Mouse (Mus musculus): Measurements from ENCODE around the gene Cog1. TPM values are rescaled to one million over a fixed set of nuclear protein-coding genes. Genes with fewer than 3 reads are reported as not detected.

Cog1 gene
- polyA plus RNA-seq, 1 experiment from 2014 or later: 14.9 TPM

- Histone ChIP-seq H3K9me3 (replicated peaks) (no peaks in the 10 kb centered on the region), H3K36me3 (replicated peaks) (peaks cover 21% of the 10 kb centered on the region), H3K27ac (replicated peaks) (peak overlapping the region; percentile 98), H3K9ac (peak overlapping the region; percentile 98), H3K4me1 (replicated peaks) (peaks cover 69% of the 10 kb centered on the region), H3K4me2 (peak overlapping the region; percentile 83), H3K27me3 (no peaks in the 10 kb centered on the region), H3K4me3 (replicated peaks) (peak overlapping the region; percentile 97)
- ATAC-seq (ENCODE audit: insufficient read depth): peak; percentile 67
- 4% methylated on average over 38 of the region's 38 CpGs for WGBS (ENCODE audit: insufficient replicate concordance)
Measured at GRCm38 (mm10) chr11:113682897-113683626, 34.1 kb downstream of the Cog1 start.

- Histone ChIP-seq H3K36me3 (replicated peaks) (peaks cover 21% of the 10 kb centered on the region), H3K9ac (peak overlapping the region; percentile 98), H3K4me1 (replicated peaks) (peaks cover 63% of the 10 kb centered on the region), H3K27me3 (no peaks in the 10 kb centered on the region), H3K4me3 (replicated peaks) (peak overlapping the region; percentile 97), H3K9me3 (replicated peaks) (no peaks in the 10 kb centered on the region), H3K27ac (replicated peaks) (peak overlapping the region; percentile 98), H3K4me2 (peak overlapping the region; percentile 83)
- no peak; the same call in 1 of the 2 replicates for ATAC-seq (ENCODE audit: insufficient read depth)
- under 1% methylated on average over 34 of the region's 38 CpGs for WGBS (ENCODE audit: insufficient replicate concordance)
Measured at GRCm38 (mm10) chr11:113683627-113683956, 34.6 kb downstream of the Cog1 start.

GRCm38 (mm10) chr11:113683957-113684706 is 35.2 kb downstream of the Cog1 start, which contains the start of the genes Fam104a and D11Wsu47e:
Gene Fam104a, minus strand, starts transcription at chr11:113684155.
Gene D11Wsu47e, plus strand, starts transcription at chr11:113684412.
- Histone ChIP-seq H3K4me3 (replicated peaks) (peak within 1 kb of the TSS; percentile 97), H3K27me3 (no peaks in the 10 kb centered on the region), H3K9me3 (replicated peaks) (no peaks in the 10 kb centered on the region), H3K4me2 (peak within 1 kb of the TSS; percentile 83), H3K36me3 (replicated peaks) (peaks cover 23% of the 10 kb centered on the region), H3K4me1 (replicated peaks) (peaks cover 60% of the 10 kb centered on the region), H3K9ac (peak within 1 kb of the TSS; percentile 98), H3K27ac (replicated peaks) (peak within 1 kb of the TSS; percentile 98)
- WGBS (ENCODE audit: insufficient replicate concordance): under 1% methylated on average over 73 of the region's 73 CpGs
- peak; percentile 82 for ATAC-seq (ENCODE audit: insufficient read depth)

GRCm38 (mm10) chr11:113684707-113685426 is 35.9 kb downstream of the Cog1 start:
- WGBS (ENCODE audit: insufficient replicate concordance): 38% methylated on average over 25 of the region's 25 CpGs
- no peaks in the 10 kb centered on the region for H3K27me3 ChIP-seq
- peaks cover 27% of the 10 kb centered on the region for H3K36me3 ChIP-seq (replicated peaks)
- H3K27ac ChIP-seq (replicated peaks): peak overlapping the region; percentile 98
- no peaks in the 10 kb centered on the region for H3K9me3 ChIP-seq (replicated peaks)
- no peak for ATAC-seq (ENCODE audit: insufficient read depth)
- peaks cover 52% of the 10 kb centered on the region for H3K4me1 ChIP-seq (replicated peaks)
- H3K4me3 ChIP-seq (replicated peaks): peak overlapping the region; percentile 97
- peak overlapping the region; percentile 98 for H3K9ac ChIP-seq
- peak overlapping the region; percentile 83 for H3K4me2 ChIP-seq

GRCm38 (mm10) chr11:113687031-113687430 is 38.1 kb downstream of the Cog1 start:
- no peak for ATAC-seq (ENCODE audit: insufficient read depth)
- 86% methylated on average over 2 of the region's 2 CpGs for WGBS (ENCODE audit: insufficient replicate concordance)

GRCm38 (mm10) chr11:113690506-113690905 is 41.5 kb downstream of the Cog1 start:
- H3K9me3 ChIP-seq (replicated peaks): no peaks in the 10 kb centered on the region
- H3K27ac ChIP-seq (replicated peaks): no peak overlapping the region
- no peaks in the 10 kb centered on the region for H3K27me3 ChIP-seq
- no peak for ATAC-seq (ENCODE audit: insufficient read depth)
- no peak overlapping the region for H3K4me3 ChIP-seq (replicated peaks)
- no peak overlapping the region for H3K4me2 ChIP-seq
- 84% methylated on average over 12 of the region's 12 CpGs for WGBS (ENCODE audit: insufficient replicate concordance)
- H3K4me1 ChIP-seq (replicated peaks): peaks cover 15% of the 10 kb centered on the region
- H3K9ac ChIP-seq: no peak overlapping the region
- H3K36me3 ChIP-seq (replicated peaks): peaks cover 59% of the 10 kb centered on the region

More at GRCm38 (mm10) chr11:113687031-113687430, 38.1 kb downstream of the Cog1 start:
- H3K36me3 ChIP-seq (replicated peaks): peaks cover 41% of the 10 kb centered on the region
- no peak overlapping the region for H3K4me2 ChIP-seq
- H3K4me1 ChIP-seq (replicated peaks): peaks cover 32% of the 10 kb centered on the region
- no peak overlapping the region for H3K9ac ChIP-seq
- H3K4me3 ChIP-seq (replicated peaks): no peak overlapping the region
- no peak overlapping the region for H3K27ac ChIP-seq (replicated peaks)
- no peaks in the 10 kb centered on the region for H3K27me3 ChIP-seq
- H3K9me3 ChIP-seq (replicated peaks): no peaks in the 10 kb centered on the region

GRCm38 (mm10) chr11:113691318-113691717 is 42.3 kb downstream of the Cog1 start:
- no peak overlapping the region for H3K27ac ChIP-seq (replicated peaks)
- peaks cover 8% of the 10 kb centered on the region for H3K4me1 ChIP-seq (replicated peaks)
- no peaks in the 10 kb centered on the region for H3K27me3 ChIP-seq
- whole genome bisulfite sequencing (ENCODE audit: insufficient replicate concordance): 70% methylated on average over 5 of the region's 5 CpGs
- H3K9me3 ChIP-seq (replicated peaks): no peaks in the 10 kb centered on the region
- no peak overlapping the region for H3K4me3 ChIP-seq (replicated peaks)
- no peak overlapping the region for H3K9ac ChIP-seq
- no peak overlapping the region for H3K4me2 ChIP-seq
- peaks cover 65% of the 10 kb centered on the region for H3K36me3 ChIP-seq (replicated peaks)
- ATAC-seq (ENCODE audit: insufficient read depth): no peak

GRCm38 (mm10) chr11:113691851-113692250 is 42.9 kb downstream of the Cog1 start:
- ATAC-seq (ENCODE audit: insufficient read depth): no peak

GRCm38 (mm10) chr11:113697571-113697970 is 48.6 kb downstream of the Cog1 start:
- no peak overlapping the region for H3K9ac ChIP-seq
- peaks cover 30% of the 10 kb centered on the region for H3K36me3 ChIP-seq (replicated peaks)
- no peak for ATAC-seq (ENCODE audit: insufficient read depth)
- 71% methylated on average over 5 of the region's 5 CpGs for WGBS (ENCODE audit: insufficient replicate concordance)
- H3K4me1 ChIP-seq (replicated peaks): peaks cover 6% of the 10 kb centered on the region; the same call in 1 of the 2 replicates
- H3K4me3 ChIP-seq (replicated peaks): no peak overlapping the region
- no peak overlapping the region for H3K4me2 ChIP-seq
- no peak overlapping the region for H3K27ac ChIP-seq (replicated peaks)
- H3K9me3 ChIP-seq (replicated peaks): no peaks in the 10 kb centered on the region
- no peaks in the 10 kb centered on the region for H3K27me3 ChIP-seq

More at GRCm38 (mm10) chr11:113691851-113692250, 42.9 kb downstream of the Cog1 start:
- Histone ChIP-seq H3K27me3 (no peaks in the 10 kb centered on the region), H3K27ac (replicated peaks) (no peak overlapping the region), H3K9me3 (replicated peaks) (no peaks in the 10 kb centered on the region), H3K36me3 (replicated peaks) (peaks cover 69% of the 10 kb centered on the region), H3K9ac (no peak overlapping the region), H3K4me2 (no peak overlapping the region), H3K4me3 (replicated peaks) (no peak overlapping the region), H3K4me1 (replicated peaks) (peaks cover 3% of the 10 kb centered on the region)
- WGBS (ENCODE audit: insufficient replicate concordance): 66% methylated on average over 3 of the region's 3 CpGs

- Histone ChIP-seq H3K27ac (replicated peaks) (no peak overlapping the region), H3K27me3 (no peaks in the 10 kb centered on the region), H3K4me1 (replicated peaks) (peaks cover 6% of the 10 kb centered on the region; the same call in 1 of the 2 replicates), H3K4me3 (replicated peaks) (no peak overlapping the region), H3K36me3 (replicated peaks) (peaks cover 30% of the 10 kb centered on the region), H3K9me3 (replicated peaks) (no peaks in the 10 kb centered on the region), H3K9ac (no peak overlapping the region), H3K4me2 (no peak overlapping the region)
- ATAC-seq (ENCODE audit: insufficient read depth): peak; percentile 43
- WGBS (ENCODE audit: insufficient replicate concordance): 63% methylated on average over 12 of the region's 12 CpGs
Measured at GRCm38 (mm10) chr11:113698013-113698545, 49.1 kb downstream of the Cog1 start.

Measured in liver, embryonic 15.5 days (tissue).